Mouse (Mus musculus): ENCODE data around the gene Phf14.

DNA sequence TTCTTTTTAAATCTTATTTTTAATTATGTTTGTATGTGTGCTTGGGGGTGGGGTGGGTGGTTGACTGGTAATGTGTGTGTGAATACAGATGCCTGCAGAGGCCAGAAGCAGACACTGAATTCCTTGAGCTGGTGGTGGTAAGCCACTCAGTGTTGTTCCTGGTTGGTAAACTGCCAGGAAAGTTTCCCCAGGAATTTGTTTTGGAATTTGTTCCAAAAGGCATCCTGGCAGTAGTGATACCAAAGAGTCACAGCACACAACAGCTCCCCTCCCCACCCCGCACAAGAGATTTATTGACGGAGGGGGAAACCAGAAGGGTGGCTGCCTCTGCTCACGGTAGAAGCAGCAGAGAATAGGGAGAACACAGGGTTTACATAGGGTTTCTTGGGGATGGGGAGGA is 146.5 kb downstream of the Phf14 start:
- no peak for TF ChIP-seq CTCF (IDR thresholded peaks at IDR 0.05; ENCODE audit: insufficient read depth, low read length)
- no peak for TF ChIP-seq POLR2A (IDR thresholded peaks at IDR 0.05; ENCODE audit: borderline replicate concordance, extremely low read depth, low read depth, low read length)

Measured in lung, adult 2 months (tissue).